Mouse (Mus musculus) lung, adult 2 months (tissue): ENCODE data around the gene Sgpl1.

Experiments
- CTCF ChIP-seq: fragments of 200-500 bp; IDR thresholded peaks from 2 replicates; pipeline ENCODE4 v1.5.1; 2011; ENCODE audit warnings: mild to moderate bottlenecking, low read length, control low read depth; ENCODE audit not compliant: insufficient read depth
- POLR2A ChIP-seq: fragments of 200-500 bp; IDR thresholded peaks from 2 replicates; pipeline ENCODE4 v1.6.1; 2011; ENCODE audit warnings: low read depth, mild to moderate bottlenecking, control low read depth, low read length, borderline replicate concordance; ENCODE audit errors: extremely low read depth

DNA sequence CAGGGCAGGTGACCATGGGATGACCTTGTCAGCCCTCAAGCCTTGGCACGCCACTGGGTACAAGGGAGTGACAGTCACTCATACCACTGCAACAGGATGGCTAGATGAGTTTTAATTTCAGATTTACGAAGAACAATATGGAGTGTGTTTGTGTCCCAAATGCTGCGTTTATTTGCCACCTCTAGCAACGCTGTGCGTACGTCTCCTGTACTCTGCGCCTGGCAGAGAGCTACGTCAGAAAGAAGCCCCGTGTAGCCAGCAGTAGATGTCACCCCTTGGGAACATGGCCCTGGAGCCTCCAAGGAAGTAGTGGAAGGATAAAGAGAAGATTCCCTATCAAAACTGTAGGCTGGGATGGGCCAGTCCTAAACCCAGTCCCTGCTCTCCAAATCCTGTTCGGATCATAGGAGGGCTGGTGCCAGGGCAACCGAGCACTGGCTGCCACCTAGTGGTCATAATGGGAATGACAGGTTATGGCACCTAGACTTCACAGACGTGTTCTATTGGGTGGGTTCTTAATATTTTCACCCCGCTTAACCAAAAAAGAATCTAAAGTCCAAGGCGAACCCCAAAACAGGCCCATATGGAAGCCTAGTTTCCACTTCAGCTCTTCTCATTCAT is 95.4 kb downstream of the Sgpl1 start:
- TF ChIP-seq POLR2A = no peak
- TF ChIP-seq CTCF = peak; percentile 94
